Mouse (Mus musculus) ES-E14 (cell line): ENCODE data around the gene Catsperg1.

Experiments used
- CHD2 ChIP-seq: IDR thresholded peaks from 2 replicates; pipeline ENCODE4 v1.6.1; 2014; ENCODE audit warnings: mild to moderate bottlenecking, low read depth, low read length, inconsistent platforms
- ZC3H11A ChIP-seq: IDR thresholded peaks from 2 replicates; pipeline ENCODE4 v1.6.1; 2012; ENCODE audit warnings: low read depth, mild to moderate bottlenecking, inconsistent platforms, low read length, borderline replicate concordance
- ZNF384 ChIP-seq: IDR thresholded peaks from 2 replicates; pipeline ENCODE4 v1.6.1; 2012; ENCODE audit warnings: low read depth, low read length, inconsistent platforms

GRCm38 (mm10) chr7:29168121-29168695, 45.6 kb downstream of the Catsperg1 start:
- TF ChIP-seq CHD2 (no peak), ZC3H11A (no peak), ZNF384 (no peak)
